Mouse (Mus musculus) kidney, adult 2 months (tissue): ENCODE measurements at regions not wholly inside any gene's neighbourhood (a gene's known extent, or its start where the extent isn't known, plus 50 kb on each side); places are given as distances from the start of the nearest gene placed in this dataset.

Experiments
- CTCF ChIP-seq: fragments of 200-500 bp; conservative IDR thresholded peaks from 2 replicates; pipeline ENCODE4 v1.5.1; 2011; ENCODE audit warnings: low read depth, mild to moderate bottlenecking, control low read depth, low read length, moderate library complexity, mixed read lengths; ENCODE audit not compliant: insufficient read depth, insufficient read length
- POLR2A ChIP-seq: fragments of 200-500 bp; IDR thresholded peaks from one replicate; pipeline ENCODE4 v1.6.1; 2011; ENCODE audit warnings: low read depth, low read length, control low read depth

GRCm38 (mm10) chr4:95395746-95396145 is 161.6 kb upstream of the Fggy start:
- TF ChIP-seq CTCF (no peak), POLR2A (no peak)
